Mouse (Mus musculus): Measurements from ENCODE around the gene Rasgef1a. TPM values are rescaled to one million over a fixed set of nuclear protein-coding genes. Genes with fewer than 3 reads are reported as not detected.

The Rasgef1a gene
- total RNA-seq, 2 experiments from 2014 or later, result 0.13 to 0.33 TPM

DNA sequence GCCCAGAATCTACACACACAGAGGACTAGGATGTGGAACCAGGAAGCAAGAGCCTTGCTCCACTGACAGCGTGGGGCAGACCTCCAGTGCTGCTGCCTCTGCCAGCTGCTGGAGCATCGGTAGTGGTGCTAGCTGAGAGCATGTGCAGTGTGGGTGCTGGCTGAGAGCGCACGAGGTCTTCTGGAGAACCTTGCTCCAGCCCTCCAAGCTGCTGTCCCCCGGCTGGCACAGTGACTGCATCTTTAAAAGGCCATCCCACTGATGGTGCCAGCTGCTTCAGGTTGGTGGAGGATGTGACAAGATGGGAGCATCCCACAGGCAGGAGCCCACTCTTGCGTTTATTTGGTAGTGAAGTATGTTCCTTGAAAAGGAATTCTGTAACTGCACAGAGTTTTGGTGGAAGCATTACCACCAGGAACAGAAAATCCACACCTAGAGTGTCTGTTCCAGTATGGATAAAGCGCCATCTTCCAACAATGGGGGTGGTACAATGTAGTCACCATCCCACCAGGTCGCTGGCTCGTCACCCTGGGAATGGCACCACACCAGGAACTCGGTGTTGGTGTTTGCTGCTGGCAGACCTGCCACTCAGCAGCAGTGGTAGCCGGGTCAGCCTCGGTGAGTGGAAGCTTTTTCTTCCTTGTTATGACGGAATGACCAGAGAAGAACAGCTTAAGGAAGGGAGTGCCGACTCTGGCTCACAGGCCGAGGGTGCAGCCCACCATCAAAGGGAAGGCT is 11.8 kb downstream of the Rasgef1a start:
- no peak for DNase-seq

DNA sequence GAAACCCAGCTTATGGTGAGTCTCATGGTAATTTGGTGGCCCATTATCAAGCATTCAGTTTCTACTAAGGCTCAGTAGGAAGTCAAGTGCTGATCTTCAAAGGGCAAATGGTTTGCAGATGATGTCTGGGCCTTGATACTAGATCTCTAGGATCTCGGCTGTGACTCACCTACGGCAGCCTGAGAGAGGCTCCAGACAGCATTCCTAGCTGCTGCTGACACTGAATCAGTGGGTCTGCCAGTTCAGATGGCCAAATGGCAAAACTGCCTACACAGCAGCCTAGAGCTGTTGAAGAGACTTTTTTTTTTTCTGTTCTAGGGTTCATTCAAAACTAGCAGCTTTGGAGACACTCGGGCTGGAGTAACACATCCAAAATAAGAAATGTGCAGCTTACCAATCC is 15.8 kb downstream of the Rasgef1a start:
- DNase-seq, result no peak

DNA sequence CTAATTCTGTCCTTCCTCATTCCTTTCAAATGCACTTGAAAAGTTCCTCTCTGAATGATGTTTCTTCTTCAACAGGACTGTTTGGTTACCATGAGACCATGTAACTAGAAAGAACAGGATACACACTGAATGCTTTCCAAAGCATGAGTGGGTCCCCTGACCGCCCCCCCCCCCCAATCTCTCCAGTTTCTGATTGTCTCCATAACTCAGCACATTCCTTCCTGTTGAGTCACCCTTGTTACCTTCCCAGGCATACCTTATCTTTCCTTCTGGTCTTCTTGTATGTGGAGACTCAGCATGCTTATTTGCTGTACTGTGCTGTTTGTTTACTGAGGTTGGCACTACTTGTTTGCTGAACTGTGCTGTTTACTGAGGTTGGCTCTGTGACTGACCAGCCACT is 20.2 kb downstream of the Rasgef1a start:
- DNase-seq, result no peak

DNA sequence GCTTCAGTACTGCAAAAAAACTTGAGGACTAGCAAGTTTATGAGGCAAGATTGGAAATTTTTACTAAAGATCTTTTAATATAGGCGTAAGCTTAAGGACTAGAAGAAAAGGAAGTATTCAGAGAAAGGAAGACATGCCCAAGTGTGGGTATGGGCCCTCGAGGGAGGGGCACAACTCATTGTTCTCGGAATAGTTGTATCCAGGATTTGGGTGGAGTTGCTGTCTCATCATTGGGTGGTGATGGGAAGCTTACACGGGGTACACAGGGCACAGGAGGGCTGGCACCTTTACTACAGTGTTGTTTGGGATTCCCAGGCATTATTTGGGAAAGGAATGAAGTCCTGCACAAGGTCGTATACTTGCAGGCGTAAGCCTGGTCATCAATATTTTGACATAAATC is 24.4 kb downstream of the Rasgef1a start:
- DNase-seq, result no peak

DNA sequence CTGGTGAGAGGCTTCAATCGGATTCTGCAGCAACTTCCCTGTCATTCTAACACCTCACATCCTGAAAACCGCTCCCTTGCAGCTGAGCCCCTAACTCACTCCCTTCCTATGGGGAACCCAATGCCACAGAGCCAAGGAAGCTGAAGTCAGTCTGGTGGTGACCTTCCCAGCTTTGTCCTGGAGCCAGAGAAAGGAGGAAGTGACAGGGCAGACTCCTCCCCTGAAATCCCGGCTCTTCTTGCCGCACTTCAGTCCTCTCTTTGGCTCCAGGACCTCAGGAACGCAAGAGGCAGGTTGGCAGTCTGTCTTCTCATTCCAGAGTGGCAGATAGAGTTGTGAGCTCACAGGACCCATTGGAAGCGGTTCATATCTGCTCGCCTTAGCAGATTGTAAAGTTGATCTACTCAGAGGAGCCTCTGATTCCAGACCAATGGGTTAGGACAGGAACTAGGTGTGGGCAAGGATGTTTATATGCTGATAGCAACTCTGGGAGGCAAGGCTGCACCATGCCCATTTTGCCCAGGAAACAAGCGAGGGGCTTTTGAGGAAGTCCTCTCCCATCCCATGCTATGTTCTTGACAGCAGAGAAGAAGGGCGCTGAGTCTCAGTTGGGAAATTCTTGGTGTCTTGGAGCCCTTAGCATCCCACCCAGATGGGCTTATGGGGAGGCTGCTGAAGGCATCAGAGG is 25.0 kb downstream of the Rasgef1a start:
- no peak for DNase-seq

DNA sequence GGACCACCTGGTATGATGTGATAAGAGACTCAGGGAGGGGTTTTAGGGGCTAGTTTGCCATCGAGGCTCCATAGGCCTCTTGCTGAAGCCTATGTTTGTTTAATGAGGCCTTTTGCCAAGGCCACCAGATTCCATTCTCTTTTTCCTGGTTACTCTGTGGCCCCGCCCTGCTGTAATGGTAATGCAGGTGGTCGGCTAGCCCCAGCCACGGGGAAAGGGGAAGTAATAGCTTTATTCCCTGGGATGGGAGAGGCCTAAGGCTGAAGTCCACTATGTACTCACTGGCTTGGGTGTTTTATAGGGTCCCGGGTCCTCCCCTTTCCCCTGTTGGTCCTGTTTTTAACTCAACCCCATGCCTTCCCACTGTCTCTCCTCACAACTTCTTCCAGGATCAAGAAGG is 25.6 kb downstream of the Rasgef1a start:
- DNase-seq, result no peak

DNA sequence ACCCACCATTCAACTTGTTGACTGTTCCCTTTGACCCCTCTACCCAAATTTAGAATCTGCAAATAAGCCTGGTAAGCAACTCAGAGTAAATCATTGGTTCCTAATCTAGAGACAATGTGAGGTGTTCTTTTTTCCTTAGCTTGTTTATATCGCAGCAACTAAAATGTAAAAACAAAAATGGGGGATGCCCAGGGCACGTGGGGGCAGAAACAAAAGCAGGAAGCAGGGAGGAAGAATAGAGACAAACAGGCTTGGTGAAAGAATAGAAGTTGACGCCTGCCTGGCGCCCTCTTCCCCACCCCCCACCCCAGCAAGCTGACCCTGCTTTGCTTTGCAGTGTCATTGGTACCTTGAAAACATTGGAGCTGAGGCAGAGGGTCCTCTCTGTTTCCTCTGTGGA is 33.9 kb downstream of the Rasgef1a start:
- no peak for DNase-seq

DNA sequence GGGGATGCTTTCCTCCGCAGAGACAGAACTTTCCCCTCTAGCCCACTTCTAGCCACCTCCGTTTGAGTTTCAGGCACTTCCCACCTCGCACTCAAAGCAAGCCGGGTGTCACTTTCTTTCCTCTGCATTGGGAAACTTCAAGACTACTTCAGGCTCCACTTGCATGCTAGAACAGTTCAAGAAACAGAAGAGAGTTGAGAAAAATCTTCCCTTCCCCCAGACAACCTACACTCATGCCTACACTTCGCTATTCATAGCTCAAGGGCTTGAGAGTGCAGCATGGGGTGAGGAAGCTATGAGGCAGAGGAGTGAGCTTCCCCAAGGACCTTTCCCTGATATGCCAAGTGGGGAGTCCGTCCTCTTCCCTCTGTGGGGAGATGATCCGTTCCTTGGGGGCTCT is 34.7 kb downstream of the Rasgef1a start:
- no peak for DNase-seq

DNA sequence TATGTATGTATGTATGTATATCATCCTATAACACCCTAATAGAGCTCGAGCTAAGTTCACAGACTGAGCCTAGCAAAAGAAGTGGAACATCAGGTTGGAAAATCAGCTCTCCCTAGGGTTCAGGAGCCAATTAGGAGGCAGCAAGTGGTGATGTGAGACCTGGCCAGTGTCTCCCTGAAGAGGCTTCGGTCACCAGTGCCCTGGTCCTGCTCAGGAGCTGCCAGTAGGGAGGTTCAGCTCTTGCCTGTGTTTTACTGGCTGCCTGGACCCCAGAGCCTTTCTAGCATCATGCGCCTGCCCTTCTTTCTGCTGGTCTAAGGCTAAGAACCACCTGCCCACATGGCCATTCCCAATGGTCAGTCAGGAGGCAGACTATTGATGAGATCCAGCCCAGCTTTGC is 35.3 kb downstream of the Rasgef1a start:
- DNase-seq, result no peak

DNA sequence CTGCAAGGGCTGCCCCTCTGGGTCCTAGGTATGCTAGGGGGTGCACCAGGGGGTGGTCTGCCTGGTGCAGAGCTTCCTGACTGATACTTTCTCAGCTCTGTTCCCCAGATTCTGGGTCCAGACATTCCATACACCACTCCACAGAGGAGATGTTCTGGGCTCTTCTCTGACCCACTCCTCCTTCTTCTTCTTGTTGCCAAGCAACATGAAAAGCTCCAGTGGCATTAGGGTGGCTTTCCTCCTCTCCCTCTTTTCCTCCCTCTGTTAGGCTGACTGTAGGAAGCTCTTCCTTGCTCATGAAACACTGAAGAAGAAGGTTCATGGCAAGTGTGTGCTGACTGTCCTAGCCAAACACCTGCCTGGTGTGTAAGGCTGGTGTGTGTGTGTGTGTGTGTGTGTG is 35.7 kb downstream of the Rasgef1a start:
- DNase-seq, result no peak

DNA sequence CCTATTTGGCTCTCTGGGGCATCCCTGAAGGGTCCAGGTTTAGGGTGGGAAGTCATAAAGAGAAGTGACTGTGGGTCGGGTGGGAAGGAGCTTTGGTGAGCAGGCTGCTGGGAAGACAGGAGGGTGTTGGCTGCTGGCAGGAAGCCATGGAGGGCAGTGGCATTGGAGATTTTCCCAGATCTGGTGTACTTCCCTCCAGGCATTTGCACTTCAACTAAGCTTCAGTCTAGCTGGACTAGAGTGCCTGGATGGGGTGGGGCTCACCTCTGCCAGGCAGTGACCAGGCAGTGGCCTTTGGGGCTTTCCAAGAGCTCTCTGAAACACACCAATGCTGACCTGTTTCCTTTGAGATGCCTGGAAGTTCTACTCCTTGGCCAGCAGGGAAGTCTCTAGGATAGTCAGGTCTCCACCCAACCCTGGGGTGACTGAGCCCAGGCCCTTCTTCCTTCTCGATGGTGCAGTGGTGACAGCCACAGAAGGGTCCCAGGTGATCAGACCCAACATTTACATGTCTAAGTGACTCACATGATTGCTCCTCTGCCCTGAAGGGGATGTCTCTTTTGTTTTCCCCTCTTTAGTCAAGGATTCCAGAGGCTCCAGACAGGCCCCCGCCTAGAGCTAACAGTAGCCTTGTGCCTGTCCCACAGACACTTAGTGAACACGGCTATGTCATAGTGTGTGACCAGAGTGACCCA is 36.7 kb downstream of the Rasgef1a start:
- DNase-seq, result peak in 1 of 2 experiments; percentile 21

DNA sequence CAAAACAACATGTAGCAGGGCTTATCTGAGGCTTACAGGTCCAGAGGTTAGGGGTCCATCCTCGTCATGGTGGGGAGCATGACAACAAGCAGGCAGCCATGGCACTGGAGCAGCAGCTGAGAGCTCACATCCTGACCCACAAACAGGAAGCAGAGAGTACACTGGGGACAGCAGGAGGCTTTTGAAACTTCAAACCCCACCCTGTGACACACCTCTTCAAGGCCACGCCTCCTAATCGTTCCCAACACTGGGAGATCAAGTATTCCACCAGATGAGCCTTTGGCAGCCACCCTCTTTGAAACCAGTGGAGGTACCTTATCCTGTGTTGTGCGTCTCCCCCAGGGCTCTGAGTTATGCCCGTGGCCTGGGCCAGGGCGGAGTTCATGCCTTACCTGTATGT is 38.5 kb downstream of the Rasgef1a start:
- DNase-seq, result no peak

DNA sequence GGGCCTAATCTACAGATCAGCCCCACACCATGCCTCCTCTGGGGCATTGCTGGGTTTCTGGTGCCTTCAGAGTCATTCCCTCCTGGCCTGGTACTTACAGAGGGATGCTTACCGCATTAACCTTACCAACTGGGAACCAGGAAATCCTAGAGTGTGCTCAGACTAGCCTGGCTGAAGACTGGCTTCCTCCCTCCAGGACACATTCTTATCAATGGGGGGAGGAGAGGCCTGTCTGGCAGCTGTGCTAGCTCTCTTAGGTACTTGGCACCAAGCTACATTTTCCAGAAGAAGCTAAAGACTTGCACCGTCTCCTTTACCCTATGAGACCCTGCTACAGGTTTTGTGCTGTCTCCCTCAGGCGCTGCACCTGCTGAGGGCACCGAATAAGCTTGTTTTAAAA is 40.2 kb downstream of the Rasgef1a start:
- no peak for DNase-seq

DNA sequence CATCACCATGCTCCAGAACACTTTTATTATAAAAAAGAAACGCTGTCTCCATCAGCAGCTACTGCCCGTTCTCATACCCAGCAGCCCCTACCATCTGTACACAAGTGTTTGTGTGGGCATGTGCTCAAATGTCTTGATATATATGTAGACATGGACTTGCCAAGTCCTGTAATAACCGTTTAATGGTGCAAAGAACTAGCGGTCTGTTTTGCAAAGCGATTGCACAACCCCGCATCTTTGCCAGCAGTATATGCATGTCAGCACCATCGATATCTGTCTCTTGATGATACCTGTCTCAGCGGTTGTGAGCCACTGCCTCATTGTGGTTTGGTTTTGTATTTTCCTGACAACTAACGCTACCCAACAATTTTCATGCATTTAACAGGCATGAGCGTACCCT is 44.0 kb downstream of the Rasgef1a start:
- no peak for DNase-seq

DNA sequence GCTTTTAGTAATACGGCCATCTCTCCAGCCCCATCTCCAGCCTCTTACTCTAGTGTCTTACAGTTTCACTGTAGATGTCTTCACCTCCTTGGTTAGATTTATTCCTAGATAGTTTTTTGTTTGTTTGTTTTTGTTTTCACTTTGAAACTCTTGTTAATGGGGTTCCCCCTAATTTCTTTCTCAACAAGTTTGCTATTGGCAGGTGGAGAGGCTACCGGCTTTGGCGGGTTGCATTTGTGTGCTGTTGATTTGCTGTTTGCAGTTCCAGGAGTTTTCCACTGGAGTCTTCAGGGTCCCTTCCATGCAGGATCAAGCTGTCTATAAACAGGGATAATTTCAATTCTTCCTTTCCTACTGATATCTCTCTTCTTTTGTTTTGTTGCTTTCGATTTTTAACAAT is 50.0 kb downstream of the Rasgef1a start:
- DNase-seq, result no peak

DNA sequence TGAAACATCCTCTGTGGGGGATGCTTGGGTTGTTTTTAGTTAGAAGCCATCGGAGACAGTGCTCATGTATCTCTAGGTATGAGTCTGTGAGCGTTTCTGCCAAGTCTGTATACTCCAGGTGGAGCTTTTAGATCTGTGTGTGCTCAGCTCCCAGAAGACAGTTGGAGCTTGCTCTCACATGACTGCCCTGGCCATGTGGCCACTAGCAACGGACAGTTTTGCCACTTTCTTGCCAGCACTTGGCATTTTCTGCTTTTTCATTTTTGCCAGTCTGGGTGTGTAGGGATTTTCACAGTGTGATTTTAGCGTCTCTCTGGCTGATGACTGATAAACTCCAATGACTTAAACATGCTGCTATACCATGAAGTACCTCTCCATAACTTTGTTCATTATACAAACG is 52.0 kb downstream of the Rasgef1a start:
- no peak for DNase-seq

DNA sequence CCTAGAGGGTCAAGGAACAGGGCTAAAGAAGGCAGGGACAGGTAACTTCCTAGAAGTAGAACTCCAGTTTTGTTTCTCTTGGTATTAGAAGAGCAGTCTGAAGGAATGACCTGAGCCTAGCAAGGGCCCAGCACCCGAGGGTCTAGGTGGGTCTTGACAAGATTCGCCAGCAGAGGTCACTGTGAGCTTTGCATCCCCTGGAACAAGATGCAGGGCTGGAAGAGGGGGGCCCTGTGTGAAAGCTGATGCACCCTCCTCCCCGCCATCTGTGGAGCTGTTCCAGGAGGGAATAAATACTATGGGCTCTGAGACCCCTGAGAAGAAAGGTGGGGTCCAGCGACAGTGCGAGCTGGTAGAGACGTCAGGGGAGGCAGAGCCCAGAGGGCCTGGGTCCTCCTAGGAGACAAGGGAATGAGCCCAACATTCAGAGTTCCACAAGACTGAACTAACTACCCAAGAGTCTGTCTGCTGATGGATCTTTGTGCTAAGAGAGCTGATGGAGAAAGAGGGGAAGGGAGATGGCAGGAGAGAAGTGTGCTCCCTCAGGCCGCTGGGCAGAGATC is 53.8 kb downstream of the Rasgef1a start:
- peak; percentile 14 to 48 for DNase-seq

DNA sequence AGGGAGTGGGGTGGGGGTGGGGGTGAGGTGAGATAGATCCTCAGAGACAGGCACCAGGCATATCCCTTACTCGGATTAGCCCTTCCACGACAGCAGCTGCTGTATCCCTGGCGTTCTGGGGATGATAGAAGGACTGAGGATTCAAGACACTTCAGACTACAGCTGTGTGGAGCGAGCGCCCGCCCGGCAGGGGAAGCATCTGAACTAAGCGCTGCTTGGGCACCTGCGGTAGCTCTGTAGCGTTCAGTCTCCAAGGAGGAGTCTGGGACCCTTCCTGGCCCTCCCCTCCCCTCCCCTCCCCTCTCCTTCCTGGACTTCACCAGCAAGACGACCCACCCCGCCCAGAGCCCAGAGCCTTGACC is 54.6 kb downstream of the Rasgef1a start:
- no peak for DNase-seq

DNA sequence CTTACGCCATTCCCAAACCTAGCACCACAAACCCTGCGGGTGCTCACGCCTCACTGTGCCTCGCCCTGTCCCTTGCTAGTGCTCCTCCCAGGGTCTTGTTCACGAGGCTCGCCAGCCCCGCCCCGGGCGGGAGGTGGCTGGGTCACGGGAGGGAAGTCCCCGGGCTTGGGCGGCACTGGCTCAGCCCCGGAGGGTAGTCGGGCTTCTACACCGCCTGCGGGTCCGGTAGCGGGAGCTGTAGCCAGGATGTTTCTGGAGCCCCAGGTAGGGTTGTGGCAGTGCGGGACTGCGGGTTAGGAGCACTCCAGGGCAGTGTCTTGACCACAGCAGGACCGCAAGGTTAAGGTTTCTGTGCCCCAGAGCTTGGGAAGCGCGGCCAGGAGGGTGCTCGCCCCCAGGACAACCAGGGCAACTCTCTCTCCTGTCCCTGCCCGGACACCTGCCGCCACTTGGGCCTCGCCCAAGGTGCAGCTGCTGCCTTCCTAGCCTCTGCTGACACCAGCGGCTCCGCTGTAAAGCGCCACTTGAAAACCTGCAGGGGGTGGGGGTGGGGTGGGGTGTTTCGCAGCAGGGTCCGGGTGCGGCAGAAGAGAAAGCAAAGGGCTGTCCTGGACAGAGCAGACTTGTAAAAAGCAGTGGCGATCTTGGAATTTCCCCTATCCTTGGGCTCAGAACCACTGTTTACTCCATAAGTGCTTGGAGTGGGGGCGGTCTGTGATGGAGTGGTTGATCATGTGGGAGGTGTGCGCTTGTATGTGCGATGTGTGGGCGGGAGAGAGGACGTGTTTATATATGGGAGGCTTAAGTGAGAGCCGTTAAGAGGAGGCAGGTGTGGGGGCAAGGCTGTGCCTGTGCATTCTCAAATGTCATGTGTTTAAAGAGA is 55.2 kb downstream of the Rasgef1a start:
- peak; percentile 50 for DNase-seq

DNA sequence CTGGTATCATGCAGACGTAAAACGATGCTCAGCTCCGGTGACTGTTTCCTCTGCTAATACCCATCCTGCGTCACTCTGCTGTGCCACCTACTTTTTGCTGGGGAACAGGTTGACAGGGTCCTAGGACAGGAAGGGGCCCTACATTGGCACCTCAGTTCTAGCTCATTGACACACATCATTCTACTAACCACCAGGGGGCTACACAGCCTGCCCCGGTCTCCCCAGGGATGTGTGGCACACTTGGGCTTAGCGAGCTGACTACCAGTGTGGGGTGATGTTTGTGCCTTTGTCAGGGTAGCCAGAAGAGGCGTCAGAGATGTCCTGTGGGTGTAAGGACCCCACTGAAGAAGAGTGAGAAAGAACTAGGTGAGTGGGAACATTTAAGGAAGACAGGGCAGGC is 56.5 kb downstream of the Rasgef1a start:
- no peak for DNase-seq

DNA sequence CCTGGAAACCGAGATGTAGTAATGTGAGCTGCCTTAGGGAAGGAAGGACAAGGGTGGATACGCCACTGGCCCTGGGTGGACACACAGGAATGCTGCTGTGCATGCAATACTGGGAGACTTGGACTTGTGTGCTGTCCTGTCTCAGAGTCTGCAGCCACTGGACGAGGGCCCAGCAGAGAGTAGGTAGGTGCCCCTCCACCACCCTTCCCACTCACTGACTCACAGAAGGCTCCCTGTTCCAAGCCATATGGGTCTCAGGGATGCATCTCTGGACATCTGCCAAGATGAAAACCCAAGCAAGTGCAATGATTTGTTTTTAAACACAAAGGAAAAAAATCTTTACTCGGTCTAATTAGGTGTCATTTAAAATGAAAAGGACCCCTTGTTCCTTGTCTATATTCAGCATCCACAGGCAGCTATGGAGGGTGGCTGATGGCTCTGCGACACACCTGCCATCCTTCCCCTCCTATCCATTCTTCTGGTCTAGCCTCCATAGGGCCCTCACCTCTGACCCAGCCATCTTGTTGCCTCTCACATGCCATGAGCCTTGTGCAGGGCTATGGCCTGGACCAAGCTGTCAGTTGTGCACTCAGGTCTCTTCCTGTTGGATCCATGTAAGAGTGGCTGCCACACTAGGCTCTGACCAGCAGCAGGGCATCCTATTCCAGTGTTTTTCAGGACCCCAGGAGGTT is 59.2 kb downstream of the Rasgef1a start:
- DNase-seq, result no peak

DNA sequence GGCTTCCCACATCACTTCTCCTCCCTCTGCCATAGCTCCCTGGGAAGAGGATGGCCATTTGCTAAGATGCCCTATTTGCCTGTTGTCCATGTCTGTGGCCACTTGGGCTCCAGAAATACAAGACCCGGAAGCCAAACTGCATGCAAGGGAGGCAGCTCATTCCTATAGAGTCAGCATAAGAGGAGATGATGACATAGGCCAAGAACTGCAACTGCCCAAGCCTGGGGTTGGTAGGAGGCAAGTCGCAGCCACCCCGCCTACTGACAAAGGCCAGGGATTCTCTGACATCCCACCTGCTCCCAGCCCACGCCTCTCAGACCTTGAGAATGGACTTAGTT is 59.7 kb downstream of the Rasgef1a start:
- no peak for DNase-seq
